ENCODE assay signal across 11 mouse cellular contexts in the genomic region with DNA sequence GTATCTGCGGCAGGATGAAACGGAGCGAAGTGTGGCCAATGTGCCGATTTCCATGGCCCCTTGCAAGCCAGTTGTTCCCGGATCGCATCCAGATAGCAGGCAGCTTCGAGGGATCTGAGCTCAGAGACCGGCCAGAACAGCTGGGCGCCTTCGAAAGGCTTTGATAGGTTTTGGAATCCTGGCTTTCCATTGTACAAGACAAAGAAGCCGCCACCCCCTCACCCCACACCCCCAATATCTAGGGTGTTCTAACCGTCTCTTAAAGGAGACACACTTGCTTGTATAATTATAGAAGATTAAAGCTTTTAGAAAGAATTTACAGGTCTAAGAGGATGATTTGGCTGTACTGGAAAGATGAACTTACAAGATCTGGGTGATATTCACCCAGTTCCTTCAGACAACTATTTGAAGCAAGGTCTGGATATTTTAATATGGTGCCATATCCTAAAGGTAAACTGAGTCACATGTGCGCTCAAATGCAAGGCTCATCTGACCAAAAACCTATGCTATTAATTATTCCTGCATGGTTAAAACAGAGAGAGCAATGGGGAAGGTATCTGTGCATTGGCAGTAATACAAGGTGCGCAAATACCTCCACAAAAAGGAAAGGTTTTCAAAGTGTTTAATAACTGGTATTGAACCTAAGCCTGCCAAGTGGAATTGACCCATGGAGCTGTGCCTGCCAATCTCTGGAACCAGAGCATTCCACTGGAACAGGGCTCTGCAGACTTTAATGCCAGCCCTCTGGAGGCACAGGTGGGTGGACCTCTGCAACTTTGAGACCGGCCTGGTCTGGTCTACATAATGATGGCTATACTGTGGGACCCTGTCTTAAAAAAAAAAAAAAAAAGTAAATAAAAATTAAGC.
DNase-seq lines count a peak whose midpoint lies in the region; ATAC-seq and TF ChIP-seq lines count a peak whose summit lies in the region.
"Had no signal": no experiment of that assay in that cellular context is flagged by ENCODE, and none has a peak within 500 bp of the region (broad histone marks: within the 10 kb centered on the region; RNA-seq: fewer than 3 reads in every experiment).

No protein-coding gene starts in this region.

- TF ChIP-seq POLR2A in liver, adult 2 months (IDR thresholded peaks at IDR 0.05; ENCODE audit: extremely low read depth, insufficient read depth, low read length): no peak

- no peaks in the 10 kb centered on the region for H3K9me3 ChIP-seq in forebrain, embryonic 14.5 days (replicated peaks; ENCODE audit: control insufficient read depth, low read length)
- H3K9me3 ChIP-seq in forebrain, embryonic 12.5 days: no peaks in the 10 kb centered on the region
- H3K9me3 ChIP-seq in liver, embryonic 11.5 days (ENCODE audit: control insufficient read depth, low read length): no peaks in the 10 kb centered on the region
- H3K9me3 ChIP-seq in limb, embryonic 12.5 days: no peaks in the 10 kb centered on the region
- no peaks in the 10 kb centered on the region for H3K9me3 ChIP-seq in neural tube, embryonic 13.5 days
- H3K9me3 ChIP-seq: liver, embryonic 13.5 days had no signal

- no peak overlapping the region for H3K27ac ChIP-seq in forebrain, embryonic 14.5 days (ENCODE audit: low read depth, low read length)
- H3K27ac ChIP-seq in forebrain, embryonic 12.5 days: no peak overlapping the region
- no peak overlapping the region for H3K27ac ChIP-seq in liver, adult 2 months (replicated peaks; ENCODE audit: insufficient read depth, low read depth, low read length)
- H3K27ac ChIP-seq in liver, embryonic 11.5 days (ENCODE audit: low read depth, low read length): no peak overlapping the region
- H3K27ac ChIP-seq in limb, embryonic 12.5 days: peak overlapping the region; percentile 29; the same call in 1 of the 2 replicates
- no peak overlapping the region for H3K27ac ChIP-seq in neural tube, embryonic 13.5 days (replicated peaks)
- H3K27ac ChIP-seq: liver, embryonic 13.5 days had no signal

- ATAC-seq in forebrain, embryonic 14.5 days: no peak
- ATAC-seq in forebrain, embryonic 12.5 days (ENCODE audit: low FRiP score): no peak
- no peak for ATAC-seq in liver, embryonic 11.5 days (replicated peaks; ENCODE audit: low FRiP score)
- ATAC-seq in limb, embryonic 12.5 days (ENCODE audit: insufficient number of reproducible peaks, insufficient read depth, low FRiP score, low TSS enrichment, low read depth): no peak
- no peak for ATAC-seq in neural tube, embryonic 13.5 days (ENCODE audit: low read depth)

- 42% methylated on average over 15 of the region's 15 CpGs for WGBS in forebrain, embryonic 14.5 days
- WGBS in forebrain, embryonic 12.5 days: 43% methylated on average over 15 of the region's 15 CpGs
- WGBS in liver, adult 2 months: 81% methylated on average over 15 of the region's 15 CpGs
- WGBS in liver, embryonic 11.5 days: 78% methylated on average over 15 of the region's 15 CpGs
- WGBS in limb, embryonic 12.5 days: 48% methylated on average over 15 of the region's 15 CpGs
- WGBS in neural tube, embryonic 13.5 days: 43% methylated on average over 15 of the region's 15 CpGs

- H3K79me2 ChIP-seq in liver, adult 2 months (ENCODE audit: control insufficient read depth, insufficient read depth, low read length): no peaks in the 10 kb centered on the region

- no peak overlapping the region for H3K4me2 ChIP-seq in forebrain, embryonic 14.5 days (ENCODE audit: low read length)
- no peak overlapping the region for H3K4me2 ChIP-seq in forebrain, embryonic 12.5 days
- H3K4me2 ChIP-seq in liver, embryonic 11.5 days: no peak overlapping the region
- H3K4me2 ChIP-seq in limb, embryonic 12.5 days: no peak overlapping the region; the same call in 1 of the 2 replicates
- peak overlapping the region; percentile 30 for H3K4me2 ChIP-seq in neural tube, embryonic 13.5 days
- H3K4me2 ChIP-seq: liver, embryonic 13.5 days had no signal

- no peak overlapping the region for H3K4me3 ChIP-seq in forebrain, embryonic 14.5 days (ENCODE audit: low read depth, low read length)
- H3K4me3 ChIP-seq in forebrain, embryonic 12.5 days (replicated peaks): no peak overlapping the region
- no peak overlapping the region for H3K4me3 ChIP-seq in liver, adult 2 months (ENCODE audit: insufficient read depth, low read depth, low read length)
- H3K4me3 ChIP-seq in liver, embryonic 11.5 days (ENCODE audit: low read depth, low read length): no peak overlapping the region
- H3K4me3 ChIP-seq in limb, embryonic 12.5 days (replicated peaks): no peak overlapping the region
- no peak overlapping the region for H3K4me3 ChIP-seq in neural tube, embryonic 13.5 days
- H3K4me3 ChIP-seq: liver, embryonic 13.5 days had no signal

- H3K4me1 ChIP-seq in forebrain, embryonic 14.5 days (ENCODE audit: control insufficient read depth, insufficient read depth, low read length): no peaks in the 10 kb centered on the region
- 0 out of 2 replicates have a peak, but pooled peaks cover 4% of the 10 kb centered on the region for H3K4me1 ChIP-seq in forebrain, embryonic 12.5 days
- H3K4me1 ChIP-seq in liver, adult 2 months (ENCODE audit: control insufficient read depth, insufficient read depth, low read length): no peaks in the 10 kb centered on the region
- H3K4me1 ChIP-seq in liver, embryonic 11.5 days (replicated peaks; ENCODE audit: control insufficient read depth, insufficient read depth, low read length): no peaks in the 10 kb centered on the region
- H3K4me1 ChIP-seq in limb, embryonic 12.5 days (replicated peaks): peaks cover 23% of the 10 kb centered on the region
- peaks cover 13% of the 10 kb centered on the region; the same call in 1 of the 2 replicates for H3K4me1 ChIP-seq in neural tube, embryonic 13.5 days (replicated peaks)
- H3K4me1 ChIP-seq: liver, embryonic 13.5 days had no signal

- TF ChIP-seq CTCF in liver, adult 2 months (IDR thresholded peaks at IDR 0.05; ENCODE audit: low read depth, low read length): no peak

- no peaks in the 10 kb centered on the region for H3K36me3 ChIP-seq in forebrain, embryonic 14.5 days (ENCODE audit: control insufficient read depth, insufficient read depth, low read length)
- H3K36me3 ChIP-seq in forebrain, embryonic 12.5 days (replicated peaks): no peaks in the 10 kb centered on the region
- no peaks in the 10 kb centered on the region for H3K36me3 ChIP-seq in liver, adult 2 months (ENCODE audit: control insufficient read depth, insufficient read depth, low read length)
- H3K36me3 ChIP-seq in liver, embryonic 11.5 days (ENCODE audit: control insufficient read depth, insufficient read depth, low read length): no peaks in the 10 kb centered on the region
- no peaks in the 10 kb centered on the region for H3K36me3 ChIP-seq in limb, embryonic 12.5 days
- no peaks in the 10 kb centered on the region for H3K36me3 ChIP-seq in neural tube, embryonic 13.5 days
- H3K36me3 ChIP-seq: liver, embryonic 13.5 days had no signal

- H3K9ac ChIP-seq in forebrain, embryonic 14.5 days (ENCODE audit: low read length): no peak overlapping the region
- H3K9ac ChIP-seq in forebrain, embryonic 12.5 days: no peak overlapping the region
- H3K9ac ChIP-seq in liver, adult 2 months (ENCODE audit: low read depth, low read length): no peak overlapping the region
- H3K9ac ChIP-seq in liver, embryonic 11.5 days (ENCODE audit: low read depth, low read length): no peak overlapping the region
- H3K9ac ChIP-seq in limb, embryonic 12.5 days (replicated peaks): no peak overlapping the region
- H3K9ac ChIP-seq in neural tube, embryonic 13.5 days: no peak overlapping the region
- H3K9ac ChIP-seq: liver, embryonic 13.5 days had no signal

- no peaks in the 10 kb centered on the region for H3K27me3 ChIP-seq in forebrain, embryonic 14.5 days (replicated peaks; ENCODE audit: control insufficient read depth, insufficient read depth, low read length)
- no peaks in the 10 kb centered on the region for H3K27me3 ChIP-seq in forebrain, embryonic 12.5 days
- H3K27me3 ChIP-seq in liver, adult 2 months (ENCODE audit: control insufficient read depth, insufficient read depth, low read length): no peaks in the 10 kb centered on the region
- no peaks in the 10 kb centered on the region for H3K27me3 ChIP-seq in liver, embryonic 11.5 days (replicated peaks; ENCODE audit: control insufficient read depth, insufficient read depth, low read length)
- no peaks in the 10 kb centered on the region for H3K27me3 ChIP-seq in limb, embryonic 12.5 days
- no peaks in the 10 kb centered on the region for H3K27me3 ChIP-seq in neural tube, embryonic 13.5 days
- H3K27me3 ChIP-seq: liver, embryonic 13.5 days had no signal

- DNase-seq in forebrain, embryonic 14.5 days (ENCODE audit: low spot score): peak; percentile 6
- peak; percentile 58 for DNase-seq in liver, adult 2 months (ENCODE audit: extremely low read depth, low read depth, low spot score)
- DNase-seq in liver, embryonic 11.5 days (ENCODE audit: low spot score): no peak
- DNase-seq in adrenal gland, postnatal 25 days: no peak
- DNase-seq in layer of hippocampus, adult 9-10 months (ENCODE audit: low spot score): no peak
- DNase-seq: adrenal gland, postnatal 10 days; cerebellum, adult 2 months; liver, embryonic 13.5 days had no signal

Comparison
In these comparisons a context has a peak if more than half of its experiments do, and no peak if none do; other contexts are left out.
1. DNase-seq: peak in forebrain, embryonic 14.5 days (single experiment) and liver, adult 2 months (single experiment); none in liver, embryonic 11.5 days (single experiment), adrenal gland, postnatal 25 days (single experiment) and layer of hippocampus, adult 9-10 months (single experiment).